Mouse (Mus musculus): ENCODE data around the gene Cerkl.

DNA sequence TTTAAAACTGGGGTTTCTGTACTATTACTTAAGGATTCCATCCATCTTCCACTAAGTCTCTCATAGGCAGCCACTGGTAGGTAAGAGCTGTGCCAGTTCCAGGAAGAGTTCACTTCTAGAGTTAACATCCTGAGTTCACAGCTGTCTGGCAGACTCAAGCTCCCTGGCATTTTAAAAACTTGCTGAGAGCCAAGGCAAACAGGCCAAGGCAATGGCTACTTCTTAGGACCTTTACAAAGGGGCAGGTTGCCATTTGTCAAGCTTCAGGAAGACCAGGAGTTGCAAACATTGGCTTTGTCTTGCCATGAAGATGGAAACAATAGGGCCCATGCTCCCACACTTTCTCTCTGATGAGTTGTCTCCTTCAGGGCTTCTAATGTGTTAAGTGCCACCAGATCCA lies 26.5 kb downstream of the Cerkl start:
- TF ChIP-seq EP300 (IDR thresholded peaks at IDR 0.05; ENCODE audit: low read depth) (no peak), CTCF (IDR thresholded peaks at IDR 0.05; ENCODE audit: low read depth) (no peak)

Data from heart, postnatal 0 days (tissue).